Mouse (Mus musculus): Measurements from ENCODE around the gene Gm7980.
"Not testable (repeated sequence)": the region's sequence is repeated elsewhere in the genome, so short reads cannot be mapped to it uniquely, and the experiment has no call there.

The Gm7980 gene

GRCm38 (mm10) chr14:41907190-41907589 is at the start of gene Gm7980:
Gene Gm7980, minus strand, starts transcription at chr14:41907290.
- DNase-seq = not testable (repeated sequence)

GRCm38 (mm10) chr14:41943695-41944094 is 36.6 kb upstream of the Gm7980 start, which contains the start of gene 1700024B05Rik:
Gene 1700024B05Rik, plus strand, starts transcription at chr14:41943995.
- DNase-seq = not testable (repeated sequence)

DNA sequence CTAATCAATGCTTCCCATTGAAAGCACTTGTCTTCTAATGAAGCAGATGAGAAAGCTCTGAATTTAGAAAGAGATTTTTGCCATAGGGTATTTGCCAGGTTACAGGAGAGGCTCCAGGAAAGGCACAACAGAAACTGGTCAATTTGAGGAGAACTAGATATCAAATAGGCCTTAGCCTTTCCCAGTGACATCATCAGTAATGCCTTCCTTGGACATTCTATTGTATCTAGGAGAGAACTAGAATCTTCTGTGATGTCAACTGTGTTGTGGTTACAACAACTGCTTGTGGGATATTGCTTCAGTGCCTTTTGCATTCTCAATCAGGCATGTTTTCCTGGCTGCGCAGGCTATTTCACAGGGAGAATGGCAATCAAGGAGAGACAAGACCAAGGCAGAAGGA is 17.6 kb upstream of the Gm7980 start, which contains the start of gene 1700049E17Rik1:
1700049E17Rik1 (plus strand) TSS at position 301 of the 400 bp plus-strand sequence.
- not testable (repeated sequence) for DNase-seq

All from kidney, adult 18-20 months (tissue).